Mouse (Mus musculus): Measurements from ENCODE around the gene Olfr1389.
"Not testable (repeated sequence)": the region's sequence is repeated elsewhere in the genome, so short reads cannot be mapped to it uniquely, and the experiment has no call there.

Olfr1389 gene

DNA sequence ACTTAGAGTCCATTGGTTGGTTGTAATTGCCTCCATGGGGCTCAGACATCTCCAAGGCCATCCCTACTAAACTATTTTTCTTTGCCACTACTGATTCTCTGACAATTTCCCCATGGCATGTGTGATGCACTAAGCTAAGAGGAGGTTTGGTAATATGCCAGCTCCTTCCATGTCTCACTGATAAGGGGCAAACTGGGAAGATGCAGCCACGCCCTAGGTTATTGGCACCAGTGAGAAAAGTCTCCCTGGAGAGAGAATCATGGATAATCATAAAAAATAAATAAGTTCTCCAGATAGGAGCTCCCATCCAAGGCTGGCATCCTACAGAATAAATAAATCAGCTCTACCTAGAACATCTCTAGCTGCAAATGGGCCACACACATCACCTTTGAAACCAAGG is 32.2 kb downstream of the Olfr1389 start, which contains the start of gene Olfr1387:
Gene Olfr1387 (plus strand): TSS at position 301 of the 400 bp plus-strand sequence.
- no peaks in the 10 kb centered on the region for H3K27me3 ChIP-seq (ENCODE audit: insufficient read depth, low read length)
- no peaks in the 10 kb centered on the region for H3K4me1 ChIP-seq (replicated peaks; ENCODE audit: low read depth, low read length)

GRCm38 (mm10) chr11:49464746-49465145 is 41.9 kb downstream of the Olfr1389 start, which contains the start of gene Olfr1386:
Gene Olfr1386 (plus strand): TSS chr11:49465046.
- H3K9me3 ChIP-seq (ENCODE audit: low read length); H3K4me1 ChIP-seq (replicated peaks; ENCODE audit: low read depth, low read length); H3K4me3 ChIP-seq (replicated peaks; ENCODE audit: low read length); H3K36me3 ChIP-seq (ENCODE audit: insufficient read depth, low read length); H3K27me3 ChIP-seq (ENCODE audit: insufficient read depth, low read length): not testable (repeated sequence)

More for the DNA sequence above, 32.2 kb downstream of the Olfr1389 start, which contains the start of gene Olfr1387:
- Histone ChIP-seq H3K9me3 (ENCODE audit: low read length) (peaks cover 19% of the 10 kb centered on the region), H3K36me3 (ENCODE audit: insufficient read depth, low read length) (no peaks in the 10 kb centered on the region), H3K4me3 (replicated peaks; ENCODE audit: low read length) (no peak within 1 kb of the TSS)
- no peak for TF ChIP-seq NANOG (IDR thresholded peaks at IDR 0.05; ENCODE audit: borderline replicate concordance, low read length)
- TF ChIP-seq CTCF (conservative IDR thresholded peaks at IDR 0.05; ENCODE audit: low read length), result no peak
- TF ChIP-seq POU5F1 (IDR thresholded peaks at IDR 0.05; ENCODE audit: borderline replicate concordance, low read length), result no peak
